Mouse (Mus musculus): ENCODE results near the gene Aldh8a1. TPM values are rescaled to one million over a fixed set of nuclear protein-coding genes. Genes with fewer than 3 reads are reported as not detected.
A peak's percentile ranks its signal among the peaks of the same experiment; 100 is the strongest.

Gene Aldh8a1
- total RNA-seq, 2 experiments from 2014 or later: not detected

GRCm38 (mm10) chr10:21405707-21406534, 28.8 kb downstream of the Aldh8a1 start:
- intact Hi-C loops (cut with DNase I; ENCODE audit: low total_unique reads): no loop called here
- no peak for DNase-seq

- DNase-seq: no peak
- intact Hi-C loops (cut with DNase I; ENCODE audit: low total_unique reads): no loop called here
Observed at GRCm38 (mm10) chr10:21410711-21411110, 33.6 kb downstream of the Aldh8a1 start.

GRCm38 (mm10) chr10:21411621-21412205, 34.6 kb downstream of the Aldh8a1 start:
- intact Hi-C loops (cut with DNase I; ENCODE audit: low total_unique reads): no loop called here
- no peak for DNase-seq

GRCm38 (mm10) chr10:21415031-21415430, 37.9 kb downstream of the Aldh8a1 start:
- DNase-seq: no peak
- intact Hi-C loops (cut with DNase I; ENCODE audit: low total_unique reads): no loop called here

- DNase-seq: no peak
- intact Hi-C loops (cut with DNase I; ENCODE audit: low total_unique reads): no loop called here
Observed at GRCm38 (mm10) chr10:21416184-21416583, 39.1 kb downstream of the Aldh8a1 start.

GRCm38 (mm10) chr10:21419188-21419587, 42.1 kb downstream of the Aldh8a1 start:
- intact Hi-C loops (cut with DNase I; ENCODE audit: low total_unique reads): no loop called here
- DNase-seq: no peak

- peak; percentile 48 for DNase-seq
- intact Hi-C loops (cut with DNase I; ENCODE audit: low total_unique reads): no loop called here
Observed at GRCm38 (mm10) chr10:21420457-21421424, 43.6 kb downstream of the Aldh8a1 start.

- no peak for DNase-seq
- intact Hi-C loops (cut with DNase I; ENCODE audit: low total_unique reads): no loop called here
Observed at GRCm38 (mm10) chr10:21426515-21426914, 49.4 kb downstream of the Aldh8a1 start.

- intact Hi-C loops (cut with DNase I; ENCODE audit: low total_unique reads): no loop called here
- DNase-seq: no peak
Observed at GRCm38 (mm10) chr10:21427996-21428395, 50.9 kb downstream of the Aldh8a1 start.

GRCm38 (mm10) chr10:21439268-21439667, 62.2 kb downstream of the Aldh8a1 start:
- DNase-seq: no peak
- intact Hi-C loops (cut with DNase I; ENCODE audit: low total_unique reads): no loop called here

- intact Hi-C loops (cut with DNase I; ENCODE audit: low total_unique reads): no loop called here
- no peak for DNase-seq
Observed at GRCm38 (mm10) chr10:21441020-21441419, 63.9 kb downstream of the Aldh8a1 start.

- DNase-seq: no peak
- intact Hi-C loops (cut with DNase I; ENCODE audit: low total_unique reads): no loop called here
Observed at GRCm38 (mm10) chr10:21441690-21442089, 64.6 kb downstream of the Aldh8a1 start.

- intact Hi-C loops (cut with DNase I; ENCODE audit: low total_unique reads): no loop called here
Observed at GRCm38 (mm10) chr10:21443646-21444324, 66.7 kb downstream of the Aldh8a1 start.

GRCm38 (mm10) chr10:21444410-21444809, 67.3 kb downstream of the Aldh8a1 start:
- no peak for DNase-seq
- intact Hi-C loops (cut with DNase I; ENCODE audit: low total_unique reads): no loop called here

More at GRCm38 (mm10) chr10:21443646-21444324, 66.7 kb downstream of the Aldh8a1 start:
- DNase-seq: no peak

Other genes with a start within 250 kb of the Aldh8a1 start
- gene Myb, start 216.3 kb upstream of the Aldh8a1 start, total RNA-seq (2021): under 1 TPM; 0.16 to 0.33 TPM
- gene Hbs1l, start 81.3 kb upstream of the Aldh8a1 start, total RNA-seq (2021): 10 to 100 TPM; 52.2 to 53.5 TPM
- gene 1700020N01Rik, start 215.9 kb downstream of the Aldh8a1 start, total RNA-seq (2021): not detected